Mouse (Mus musculus): ENCODE data around the gene Gm42957. TPM values are rescaled to one million over a fixed set of nuclear protein-coding genes. Genes with fewer than 3 reads are reported as not detected.
A peak's percentile ranks its signal among the peaks of the same experiment; 100 is the strongest.

Gm42957 gene
- polyA plus RNA-seq, 1 experiment from 2014 or later: 0.08 TPM

GRCm38 (mm10) chr3:96667316-96667715, 32.0 kb downstream of the Gm42957 start:
- no peaks in the 10 kb centered on the region for H3K36me3 ChIP-seq
- H3K27ac ChIP-seq (replicated peaks): no peak overlapping the region
- no peaks in the 10 kb centered on the region for H3K9me3 ChIP-seq
- H3K4me3 ChIP-seq: no peak overlapping the region
- no peaks in the 10 kb centered on the region; the same call in 1 of the 2 replicates for H3K27me3 ChIP-seq
- no peak overlapping the region for H3K4me2 ChIP-seq (replicated peaks)
- H3K4me1 ChIP-seq: peaks cover 15% of the 10 kb centered on the region
- no peak for ATAC-seq (replicated peaks)
- 35% methylated on average over 1 of the region's 1 CpGs for WGBS
- H3K9ac ChIP-seq (replicated peaks): no peak overlapping the region

DNA sequence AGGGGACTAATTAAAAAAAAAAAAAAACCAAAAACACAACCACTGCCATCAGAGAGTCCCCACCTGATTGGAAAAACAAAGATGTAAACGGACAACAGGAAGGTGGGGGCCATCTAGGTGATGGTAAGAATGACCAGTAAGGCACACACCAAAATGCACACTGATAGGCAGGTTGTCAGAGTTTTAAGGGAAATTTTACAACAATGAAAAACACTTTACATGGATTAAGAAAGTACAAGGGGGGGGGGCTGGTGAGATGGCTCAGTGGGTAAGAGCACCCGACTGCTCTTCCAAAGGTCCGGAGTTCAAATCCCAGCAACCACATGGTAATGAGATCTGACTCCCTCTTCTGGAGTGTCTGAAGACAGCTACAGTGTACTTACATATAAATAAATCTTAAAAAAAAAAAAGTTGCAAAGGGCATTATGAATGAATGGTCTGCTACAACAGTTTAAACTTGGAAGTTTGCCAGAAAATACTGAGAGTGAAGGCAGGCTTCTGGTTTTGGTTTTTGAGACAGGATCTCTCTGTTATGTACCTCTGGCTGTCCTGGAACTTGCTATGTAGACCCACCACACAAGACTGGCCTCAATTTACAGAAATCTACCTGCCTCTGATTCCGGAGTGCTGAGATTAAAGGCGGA, 33.3 kb downstream of the Gm42957 start:
- 90% methylated on average over 5 of the region's 5 CpGs for WGBS
- H3K9me3 ChIP-seq: no peaks in the 10 kb centered on the region
- no peaks in the 10 kb centered on the region; the same call in 1 of the 2 replicates for H3K27me3 ChIP-seq
- ATAC-seq (replicated peaks): no peak
- no peak overlapping the region for H3K4me2 ChIP-seq (replicated peaks)
- H3K4me3 ChIP-seq: no peak overlapping the region
- no peaks in the 10 kb centered on the region for H3K36me3 ChIP-seq
- no peak overlapping the region for H3K9ac ChIP-seq (replicated peaks)
- peaks cover 11% of the 10 kb centered on the region; the same call in 1 of the 2 replicates for H3K4me1 ChIP-seq
- no peak overlapping the region for H3K27ac ChIP-seq (replicated peaks)

DNA sequence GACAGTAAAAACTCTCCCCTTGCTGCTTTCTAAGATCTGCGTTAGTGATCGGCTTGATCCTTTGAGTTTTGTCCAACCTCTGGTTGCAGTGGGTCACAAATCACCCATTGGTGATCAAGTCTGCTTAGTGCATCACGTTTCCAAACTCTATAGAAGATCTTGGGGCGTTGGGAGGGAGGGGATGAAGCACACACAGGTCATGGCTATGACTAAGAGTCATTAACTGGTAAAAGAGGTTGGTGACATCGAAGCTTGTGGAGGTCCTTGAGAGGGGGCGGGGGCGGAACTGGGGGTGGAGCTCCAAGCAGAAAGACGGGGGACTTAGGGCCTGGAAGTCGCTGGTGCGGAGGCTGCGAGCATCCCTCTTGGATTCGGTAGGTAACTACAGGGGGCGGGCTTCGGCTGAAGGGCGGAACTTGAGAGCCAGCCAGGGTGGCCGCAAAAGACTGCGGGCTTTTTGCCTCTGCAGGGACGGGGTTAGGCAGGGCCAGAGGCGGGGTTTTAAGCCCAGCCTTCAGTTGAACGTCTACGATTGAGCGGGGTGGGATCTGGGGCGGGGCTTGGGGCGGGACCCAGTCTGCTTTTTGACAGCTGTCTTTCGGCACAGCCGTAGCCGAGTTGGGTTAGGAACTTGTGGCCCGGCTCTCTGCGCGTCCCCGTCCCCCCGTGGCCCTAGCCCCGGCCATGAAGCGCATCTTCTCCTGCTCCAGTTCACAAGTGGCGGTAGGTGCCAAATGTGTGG, 34.6 kb downstream of the Gm42957 start, which contains the start of gene Ankrd35:
Gene Ankrd35, plus strand, starts transcription at position 405 of the 742 bp plus-strand sequence.
- 5% methylated on average over 35 of the region's 35 CpGs for WGBS
- peak; percentile 95 for ATAC-seq (replicated peaks)
- no peaks in the 10 kb centered on the region for H3K36me3 ChIP-seq

DNA sequence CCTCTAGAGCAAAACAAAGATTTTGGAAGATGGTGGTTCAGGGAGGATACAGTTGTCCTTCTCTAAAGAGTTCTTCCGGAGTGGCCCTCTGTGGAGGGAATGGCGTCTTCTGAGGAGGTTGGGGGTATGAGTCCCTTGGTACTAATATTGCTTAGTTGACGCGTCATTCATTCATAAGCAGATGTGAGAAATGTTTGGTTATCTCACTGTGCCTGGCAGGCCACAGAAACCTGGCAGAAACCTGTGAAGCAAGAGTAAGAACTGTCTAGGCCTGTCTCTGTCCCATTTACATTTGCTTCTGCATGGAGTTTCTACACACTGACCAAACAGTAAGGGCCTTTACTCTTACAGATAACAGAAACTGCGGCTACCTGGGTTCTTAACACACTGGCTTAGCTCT, 36.2 kb downstream of the Gm42957 start:
- Histone ChIP-seq H3K9ac (replicated peaks) (no peak overlapping the region), H3K4me2 (replicated peaks) (no peak overlapping the region), H3K36me3 (no peaks in the 10 kb centered on the region), H3K4me1 (peaks cover 5% of the 10 kb centered on the region; the same call in 1 of the 2 replicates), H3K4me3 (no peak overlapping the region), H3K27me3 (no peaks in the 10 kb centered on the region; the same call in 1 of the 2 replicates), H3K27ac (replicated peaks) (no peak overlapping the region), H3K9me3 (no peaks in the 10 kb centered on the region)
- no peak for ATAC-seq (replicated peaks)
- 98% methylated on average over 5 of the region's 5 CpGs for WGBS

More for the DNA sequence above, 34.6 kb downstream of the Gm42957 start, which contains the start of gene Ankrd35:
- no peaks in the 10 kb centered on the region; the same call in 1 of the 2 replicates for H3K27me3 ChIP-seq
- H3K9me3 ChIP-seq: no peaks in the 10 kb centered on the region
- H3K9ac ChIP-seq (replicated peaks): peak within 1 kb of the TSS; percentile 45
- peak within 1 kb of the TSS; percentile 63 for H3K4me2 ChIP-seq (replicated peaks)
- no peak within 1 kb of the TSS for H3K27ac ChIP-seq (replicated peaks)
- peak within 1 kb of the TSS; percentile 46 for H3K4me3 ChIP-seq
- peaks cover 5% of the 10 kb centered on the region; the same call in 1 of the 2 replicates for H3K4me1 ChIP-seq

DNA sequence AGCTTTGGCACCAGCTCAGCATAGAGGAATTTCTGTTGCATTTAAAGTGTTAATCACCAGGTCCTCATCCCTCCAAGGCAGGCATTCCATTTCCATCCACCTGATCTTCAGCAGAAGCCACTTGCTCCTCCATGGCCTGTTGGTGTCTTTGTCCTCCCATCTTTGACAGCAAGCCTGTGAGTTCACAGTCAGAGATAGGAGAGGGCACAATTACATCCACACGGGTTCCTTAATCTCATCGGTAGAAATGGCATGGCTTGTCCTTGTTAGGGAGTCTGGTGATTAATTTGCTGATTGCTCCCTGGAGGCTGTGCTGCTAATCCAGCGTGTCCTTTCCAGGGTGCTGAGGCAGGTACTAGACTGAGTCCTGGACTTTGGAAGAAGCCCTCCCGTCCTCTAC, 38.2 kb downstream of the Gm42957 start:
- no peak for ATAC-seq (replicated peaks)
- WGBS: 80% methylated on average over 4 of the region's 4 CpGs
- H3K4me3 ChIP-seq: no peak overlapping the region
- no peaks in the 10 kb centered on the region for H3K36me3 ChIP-seq
- H3K9ac ChIP-seq (replicated peaks): no peak overlapping the region
- H3K9me3 ChIP-seq: no peaks in the 10 kb centered on the region
- H3K4me2 ChIP-seq (replicated peaks): no peak overlapping the region
- peaks cover 5% of the 10 kb centered on the region; the same call in 1 of the 2 replicates for H3K4me1 ChIP-seq
- H3K27ac ChIP-seq (replicated peaks): no peak overlapping the region
- H3K27me3 ChIP-seq: no peaks in the 10 kb centered on the region; the same call in 1 of the 2 replicates

- WGBS: 80% methylated on average over 8 of the region's 8 CpGs
These were observed 39.2 kb downstream of the Gm42957 start for GRCm38 (mm10) chr3:96674442-96674841.

GRCm38 (mm10) chr3:96675171-96675570, 39.9 kb downstream of the Gm42957 start:
- H3K4me3 ChIP-seq: no peak overlapping the region
- no peaks in the 10 kb centered on the region for H3K9me3 ChIP-seq
- no peak overlapping the region for H3K4me2 ChIP-seq (replicated peaks)
- no peak overlapping the region for H3K27ac ChIP-seq (replicated peaks)
- H3K36me3 ChIP-seq: no peaks in the 10 kb centered on the region
- WGBS: 86% methylated on average over 3 of the region's 3 CpGs
- peaks cover 7% of the 10 kb centered on the region; the same call in 1 of the 2 replicates for H3K4me1 ChIP-seq
- ATAC-seq (replicated peaks): no peak
- H3K27me3 ChIP-seq: no peaks in the 10 kb centered on the region; the same call in 1 of the 2 replicates
- no peak overlapping the region for H3K9ac ChIP-seq (replicated peaks)

More at GRCm38 (mm10) chr3:96674442-96674841, 39.2 kb downstream of the Gm42957 start:
- Histone ChIP-seq H3K27ac (replicated peaks) (no peak overlapping the region), H3K9me3 (no peaks in the 10 kb centered on the region), H3K36me3 (no peaks in the 10 kb centered on the region), H3K4me3 (no peak overlapping the region), H3K4me2 (replicated peaks) (no peak overlapping the region), H3K27me3 (no peaks in the 10 kb centered on the region; the same call in 1 of the 2 replicates), H3K4me1 (peaks cover 5% of the 10 kb centered on the region; the same call in 1 of the 2 replicates), H3K9ac (replicated peaks) (no peak overlapping the region)
- no peak for ATAC-seq (replicated peaks)

GRCm38 (mm10) chr3:96675690-96676089, 40.4 kb downstream of the Gm42957 start:
- Histone ChIP-seq H3K9ac (replicated peaks) (no peak overlapping the region), H3K4me1 (peaks cover 6% of the 10 kb centered on the region; the same call in 1 of the 2 replicates), H3K4me3 (no peak overlapping the region), H3K27me3 (no peaks in the 10 kb centered on the region; the same call in 1 of the 2 replicates), H3K36me3 (no peaks in the 10 kb centered on the region), H3K4me2 (replicated peaks) (no peak overlapping the region), H3K27ac (replicated peaks) (no peak overlapping the region), H3K9me3 (no peaks in the 10 kb centered on the region)
- WGBS: 17% methylated on average over 3 of the region's 3 CpGs
- no peak for ATAC-seq (replicated peaks)

- no peak overlapping the region for H3K9ac ChIP-seq (replicated peaks)
- no peaks in the 10 kb centered on the region for H3K36me3 ChIP-seq
- H3K27ac ChIP-seq (replicated peaks): no peak overlapping the region
- H3K27me3 ChIP-seq: no peaks in the 10 kb centered on the region
- no peak overlapping the region for H3K4me2 ChIP-seq (replicated peaks)
- peaks cover 6% of the 10 kb centered on the region; the same call in 1 of the 2 replicates for H3K4me1 ChIP-seq
- WGBS: 57% methylated on average over 7 of the region's 7 CpGs
- H3K9me3 ChIP-seq: no peaks in the 10 kb centered on the region
- H3K4me3 ChIP-seq: no peak overlapping the region
- no peak for ATAC-seq (replicated peaks)
These were observed 43.2 kb downstream of the Gm42957 start for GRCm38 (mm10) chr3:96678456-96678855.

- ATAC-seq (replicated peaks): no peak
- H3K9ac ChIP-seq (replicated peaks): no peak overlapping the region
- H3K4me3 ChIP-seq: no peak overlapping the region
These were observed 43.9 kb downstream of the Gm42957 start for GRCm38 (mm10) chr3:96679159-96679674.

GRCm38 (mm10) chr3:96680269-96680956, 45.1 kb downstream of the Gm42957 start:
- H3K4me3 ChIP-seq: no peak overlapping the region
- peak overlapping the region; percentile 3; the same call in 1 of the 2 replicates for H3K27ac ChIP-seq (replicated peaks)
- no peak overlapping the region for H3K4me2 ChIP-seq (replicated peaks)
- H3K4me1 ChIP-seq: peaks cover 13% of the 10 kb centered on the region; the same call in 1 of the 2 replicates
- ATAC-seq (replicated peaks): peak; percentile 61
- H3K9ac ChIP-seq (replicated peaks): no peak overlapping the region
- H3K36me3 ChIP-seq: no peaks in the 10 kb centered on the region
- no peaks in the 10 kb centered on the region for H3K9me3 ChIP-seq
- 16% methylated on average over 12 of the region's 12 CpGs for WGBS
- H3K27me3 ChIP-seq: no peaks in the 10 kb centered on the region

More at GRCm38 (mm10) chr3:96679159-96679674, 43.9 kb downstream of the Gm42957 start:
- Histone ChIP-seq H3K27ac (replicated peaks) (no peak overlapping the region), H3K27me3 (no peaks in the 10 kb centered on the region), H3K4me1 (peaks cover 6% of the 10 kb centered on the region; the same call in 1 of the 2 replicates), H3K36me3 (no peaks in the 10 kb centered on the region), H3K9me3 (no peaks in the 10 kb centered on the region), H3K4me2 (replicated peaks) (no peak overlapping the region)
- 20% methylated on average over 5 of the region's 5 CpGs for WGBS

Measured in forebrain, embryonic 15.5 days (tissue).